ENCODE assay signal across 10 mouse cellular contexts in the genomic region with DNA sequence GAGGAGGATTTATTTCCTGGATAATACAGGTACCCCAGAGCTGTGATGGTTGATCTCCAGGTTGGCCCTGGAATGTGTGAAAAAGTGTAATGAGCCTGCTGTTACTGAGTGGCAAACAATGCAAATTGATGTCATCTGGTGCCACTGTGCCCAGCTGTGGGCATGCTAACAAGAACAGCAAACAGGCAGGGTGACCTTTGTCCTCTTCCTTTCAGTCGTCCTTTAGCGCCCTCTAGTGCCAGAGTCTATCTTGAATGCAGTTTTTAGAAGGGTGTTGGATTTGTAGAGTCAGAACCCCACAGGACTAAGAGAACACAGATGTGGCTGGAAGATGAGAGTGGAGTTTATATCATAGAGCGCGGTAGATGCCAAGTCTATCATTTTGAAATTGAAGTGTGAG.
DNase-seq lines count a peak whose midpoint lies in the region; ATAC-seq and TF ChIP-seq lines count a peak whose summit lies in the region.
"Had no signal": no experiment of that assay in that cellular context is flagged by ENCODE, and none has a peak within 500 bp of the region (broad histone marks: within the 10 kb centered on the region; RNA-seq: fewer than 3 reads in every experiment).

No protein-coding gene starts in this region.

- no peaks in the 10 kb centered on the region for H3K36me3 ChIP-seq in hindbrain, embryonic 11.5 days (ENCODE audit: control insufficient read depth, insufficient read depth, low read length)
- no peaks in the 10 kb centered on the region for H3K36me3 ChIP-seq in hindbrain, embryonic 12.5 days
- H3K36me3 ChIP-seq in CH12.LX (replicated peaks in 1 of 2; ENCODE audit: control insufficient read depth in 1 of 2, insufficient read depth in 1 of 2, low read length in 1 of 2), result no peaks in the 10 kb centered on the region
- H3K36me3 ChIP-seq in neural tube, embryonic 11.5 days (ENCODE audit: control insufficient read depth, insufficient read depth, low read length), result no peaks in the 10 kb centered on the region
- H3K36me3 ChIP-seq: embryonic facial prominence, embryonic 13.5 days; lung, embryonic 15.5 days had no signal

- ATAC-seq in hindbrain, embryonic 11.5 days (ENCODE audit: low FRiP score), result no peak
- ATAC-seq in hindbrain, embryonic 12.5 days (ENCODE audit: low FRiP score), result no peak
- ATAC-seq in neural tube, embryonic 11.5 days (ENCODE audit: insufficient read depth, low FRiP score, low TSS enrichment), result no peak; the same call in 1 of the 2 replicates

- H3K79me2 ChIP-seq in CH12.LX (replicated peaks; ENCODE audit: control insufficient read depth, extremely low read depth, insufficient read depth, poor library complexity, severe bottlenecking), result no peaks in the 10 kb centered on the region

- peak; percentile 58 for TF ChIP-seq RAD21 in CH12.LX (IDR thresholded peaks at IDR 0.05; ENCODE audit: low read depth, low read length)

- no peak overlapping the region for H3K9ac ChIP-seq in hindbrain, embryonic 11.5 days (ENCODE audit: low read depth, low read length)
- no peak overlapping the region for H3K9ac ChIP-seq in hindbrain, embryonic 12.5 days
- H3K9ac ChIP-seq in CH12.LX (ENCODE audit: insufficient read depth, low read depth), result no peak overlapping the region
- H3K9ac ChIP-seq in neural tube, embryonic 11.5 days (ENCODE audit: low read length), result no peak overlapping the region
- H3K9ac ChIP-seq: embryonic facial prominence, embryonic 13.5 days; lung, embryonic 15.5 days had no signal

- H3K4me1 ChIP-seq in hindbrain, embryonic 11.5 days (replicated peaks; ENCODE audit: control insufficient read depth, insufficient read depth, low read length), result no peaks in the 10 kb centered on the region
- no peaks in the 10 kb centered on the region for H3K4me1 ChIP-seq in hindbrain, embryonic 12.5 days
- H3K4me1 ChIP-seq in CH12.LX (ENCODE audit: control insufficient read depth in 1 of 2, insufficient read depth in 2 of 2), result no peaks in the 10 kb centered on the region
- no peaks in the 10 kb centered on the region for H3K4me1 ChIP-seq in neural tube, embryonic 11.5 days (ENCODE audit: control insufficient read depth, insufficient read depth, low read length)
- H3K4me1 ChIP-seq: embryonic facial prominence, embryonic 13.5 days; lung, embryonic 15.5 days had no signal

- dilution Hi-C loops in CH12.LX (cut with MboI; ENCODE audit: extremely low pct_ligation_motif_present, extremely low pct_unique_long_range_greater_than_20kb, low sequenced_read_pairs), result no loop called here

- H3K4me3 ChIP-seq in hindbrain, embryonic 11.5 days (ENCODE audit: low read depth, low read length), result no peak overlapping the region
- no peak overlapping the region for H3K4me3 ChIP-seq in hindbrain, embryonic 12.5 days
- no peak overlapping the region for H3K4me3 ChIP-seq in CH12.LX (replicated peaks in 1 of 3; ENCODE audit: low read depth in 2 of 3, low read length in 2 of 3, poor library complexity in 1 of 3)
- no peak overlapping the region for H3K4me3 ChIP-seq in neural tube, embryonic 11.5 days (ENCODE audit: low read depth, low read length)
- H3K4me3 ChIP-seq: embryonic facial prominence, embryonic 13.5 days; lung, embryonic 15.5 days had no signal

- WGBS in hindbrain, embryonic 11.5 days, result 30% methylated on average over 4 of the region's 4 CpGs
- WGBS in hindbrain, embryonic 12.5 days, result 31% methylated on average over 4 of the region's 4 CpGs
- WGBS in neural tube, embryonic 11.5 days, result 31% methylated on average over 4 of the region's 4 CpGs

- in situ Hi-C loops in CH12.LX (cut with MboI; ENCODE audit: low pct_ligation_motif_present, low pct_unique_long_range_greater_than_20kb, low sequenced_read_pairs), result no loop called here

- no peak for TF ChIP-seq POLR2A in CH12.LX (IDR thresholded peaks at IDR 0.05; ENCODE audit: low read depth, low read length)

- H3K4me2 ChIP-seq in hindbrain, embryonic 11.5 days (replicated peaks; ENCODE audit: low read depth, low read length), result no peak overlapping the region
- no peak overlapping the region for H3K4me2 ChIP-seq in hindbrain, embryonic 12.5 days (replicated peaks)
- H3K4me2 ChIP-seq in CH12.LX (ENCODE audit: insufficient read depth, low read depth, poor library complexity, severe bottlenecking), result no peak overlapping the region
- no peak overlapping the region for H3K4me2 ChIP-seq in neural tube, embryonic 11.5 days (ENCODE audit: low read depth)
- H3K4me2 ChIP-seq: embryonic facial prominence, embryonic 13.5 days; lung, embryonic 15.5 days had no signal

- DNase-seq in hindbrain, embryonic 11.5 days (ENCODE audit: low spot score), result peak; percentile 71
- DNase-seq in CH12.LX (ENCODE audit: extremely low read depth), result peak; percentile 80
- DNase-seq in adrenal gland, postnatal 10 days, result peak; percentile 75
- DNase-seq in gastrocnemius, postnatal 10 days, result peak; percentile 26
- DNase-seq in layer of hippocampus, postnatal 14 days (ENCODE audit: low spot score in 2 of 2), result peak; percentile 2 to 20
- peak; percentile 40 for DNase-seq in neural tube, embryonic 11.5 days (ENCODE audit: low spot score)
- DNase-seq in Muller cell, postnatal 12 days (ENCODE audit: inconsistent ontology term), result no peak

- no peak for TF ChIP-seq EP300 in CH12.LX (IDR thresholded peaks at IDR 0.05; ENCODE audit: low read length)

- H3K27ac ChIP-seq in hindbrain, embryonic 11.5 days (ENCODE audit: low read depth, low read length), result no peak overlapping the region
- no peak overlapping the region for H3K27ac ChIP-seq in hindbrain, embryonic 12.5 days
- H3K27ac ChIP-seq in CH12.LX (ENCODE audit: insufficient read depth, low read depth), result no peak overlapping the region
- no peak overlapping the region for H3K27ac ChIP-seq in neural tube, embryonic 11.5 days (ENCODE audit: low read depth, low read length)
- H3K27ac ChIP-seq: embryonic facial prominence, embryonic 13.5 days; lung, embryonic 15.5 days had no signal

- H3K27me3 ChIP-seq in hindbrain, embryonic 11.5 days (ENCODE audit: control insufficient read depth, insufficient read depth, low read length), result no peaks in the 10 kb centered on the region
- no peaks in the 10 kb centered on the region for H3K27me3 ChIP-seq in hindbrain, embryonic 12.5 days
- H3K27me3 ChIP-seq in CH12.LX (replicated peaks), result no peaks in the 10 kb centered on the region
- H3K27me3 ChIP-seq in neural tube, embryonic 11.5 days (ENCODE audit: control insufficient read depth, insufficient read depth, low read length), result no peaks in the 10 kb centered on the region
- H3K27me3 ChIP-seq: embryonic facial prominence, embryonic 13.5 days; lung, embryonic 15.5 days had no signal

- no peaks in the 10 kb centered on the region for H3K9me3 ChIP-seq in hindbrain, embryonic 11.5 days (ENCODE audit: control insufficient read depth, low read length)
- no peaks in the 10 kb centered on the region for H3K9me3 ChIP-seq in hindbrain, embryonic 12.5 days (replicated peaks)
- H3K9me3 ChIP-seq in CH12.LX (replicated peaks; ENCODE audit: low read length), result no peaks in the 10 kb centered on the region
- no peaks in the 10 kb centered on the region for H3K9me3 ChIP-seq in neural tube, embryonic 11.5 days (ENCODE audit: control insufficient read depth, low read length)
- H3K9me3 ChIP-seq: embryonic facial prominence, embryonic 13.5 days; lung, embryonic 15.5 days had no signal

- peak; percentile 43 to 72; a peak in 3 of 4 replicates for TF ChIP-seq CTCF in CH12.LX (conservative IDR thresholded peaks at IDR 0.05 in 1 of 2, IDR thresholded peaks at IDR 0.05 in 1 of 2; ENCODE audit: low read depth in 2 of 2, low read length in 2 of 2)

TF ChIP-seq in CH12.LX, 34 proteins besides CTCF, POLR2A, EP300 and RAD21:
- TF ChIP-seq MYC (IDR thresholded peaks at IDR 0.05; ENCODE audit: low read depth, low read length) (no peak), MAZ (IDR thresholded peaks at IDR 0.05; ENCODE audit: low read depth, low read length) (no peak), SMC3 (IDR thresholded peaks at IDR 0.05; ENCODE audit: low read depth, low read length) (peak; percentile 67)
